Mouse (Mus musculus): ENCODE measurements at regions not wholly inside any gene's neighbourhood (a gene's known extent, or its start where the extent isn't known, plus 50 kb on each side); places are given as distances from the start of the nearest gene placed in this dataset.

GRCm38 (mm10) chr11:6785471-6785870, 52.0 kb downstream of the Gm11983 start:
- no peak for DNase-seq (ENCODE audit: low spot score in 2 of 2)

- no peak for DNase-seq (ENCODE audit: low spot score in 2 of 2)
These were observed 54.6 kb downstream of the Gm11983 start for GRCm38 (mm10) chr11:6782826-6783225.

- DNase-seq (ENCODE audit: low spot score in 2 of 2): no peak
These were observed 57.7 kb downstream of the Gm11983 start for GRCm38 (mm10) chr11:6779752-6780151.

GRCm38 (mm10) chr11:6778596-6779360, 58.7 kb downstream of the Gm11983 start:
- DNase-seq (ENCODE audit: low spot score in 2 of 2): no peak

- DNase-seq (ENCODE audit: low spot score in 2 of 2): no peak
These were observed 59.9 kb downstream of the Gm11983 start for GRCm38 (mm10) chr11:6777566-6777965.

- no peak for DNase-seq (ENCODE audit: low spot score in 2 of 2)
These were observed 62.8 kb downstream of the Gm11983 start for GRCm38 (mm10) chr11:6774656-6775055.

- no peak for DNase-seq (ENCODE audit: low spot score in 2 of 2)
These were observed 63.5 kb downstream of the Gm11983 start for GRCm38 (mm10) chr11:6773951-6774350.

- DNase-seq (ENCODE audit: low spot score in 2 of 2): no peak
These were observed 64.1 kb downstream of the Gm11983 start for GRCm38 (mm10) chr11:6773364-6773763.

GRCm38 (mm10) chr11:6769437-6769765, 68.1 kb downstream of the Gm11983 start:
- no peak for DNase-seq (ENCODE audit: low spot score in 2 of 2)

- peak; percentile 38 to 47 for DNase-seq (ENCODE audit: low spot score in 2 of 2)
These were observed 68.6 kb downstream of the Gm11983 start for GRCm38 (mm10) chr11:6768599-6769436.

GRCm38 (mm10) chr11:6766725-6767124, 70.7 kb downstream of the Gm11983 start:
- peak in 1 of 2 experiments; percentile 24 for DNase-seq (ENCODE audit: low spot score in 2 of 2)

- DNase-seq (ENCODE audit: low spot score in 2 of 2): peak in 1 of 2 experiments; percentile 16
These were observed 72.0 kb downstream of the Gm11983 start for GRCm38 (mm10) chr11:6765333-6765957.

- no peak for DNase-seq (ENCODE audit: low spot score in 2 of 2)
These were observed 73.3 kb downstream of the Gm11983 start for GRCm38 (mm10) chr11:6764186-6764585.

GRCm38 (mm10) chr11:6763001-6763400, 74.5 kb downstream of the Gm11983 start:
- DNase-seq (ENCODE audit: low spot score in 2 of 2): no peak

GRCm38 (mm10) chr11:6761876-6762628, 75.4 kb downstream of the Gm11983 start:
- no peak for DNase-seq (ENCODE audit: low spot score in 2 of 2)

- no peak for DNase-seq (ENCODE audit: low spot score in 2 of 2)
These were observed 77.9 kb downstream of the Gm11983 start for GRCm38 (mm10) chr11:6759578-6759977.

- DNase-seq (ENCODE audit: low spot score in 2 of 2): no peak
These were observed 81.1 kb downstream of the Ramp3 start for GRCm38 (mm10) chr11:6739439-6739838.

GRCm38 (mm10) chr11:6738581-6738980, 80.3 kb downstream of the Ramp3 start:
- no peak for DNase-seq (ENCODE audit: low spot score in 2 of 2)

- DNase-seq (ENCODE audit: low spot score in 2 of 2): no peak
These were observed 79.8 kb downstream of the Ramp3 start for GRCm38 (mm10) chr11:6738163-6738562.

- no peak for DNase-seq (ENCODE audit: low spot score in 2 of 2)
These were observed 76.6 kb downstream of the Ramp3 start for GRCm38 (mm10) chr11:6734746-6735430.

- DNase-seq (ENCODE audit: low spot score in 2 of 2): no peak
These were observed 73.2 kb downstream of the Ramp3 start for GRCm38 (mm10) chr11:6731505-6731904.
